Mouse (Mus musculus): ENCODE measurements around the gene Fbxo47. TPM values are rescaled to one million over a fixed set of nuclear protein-coding genes. Genes with fewer than 3 reads are reported as not detected.

Fbxo47 gene
- total RNA-seq, 2 experiments from 2014 or later: 0.17 to 0.37 TPM

GRCm38 (mm10) chr11:97816916-97817315, 67.0 kb downstream of the Fbxo47 start:
- DNase-seq: no peak
- intact Hi-C loops (cut with DNase I): no loop called here

DNA sequence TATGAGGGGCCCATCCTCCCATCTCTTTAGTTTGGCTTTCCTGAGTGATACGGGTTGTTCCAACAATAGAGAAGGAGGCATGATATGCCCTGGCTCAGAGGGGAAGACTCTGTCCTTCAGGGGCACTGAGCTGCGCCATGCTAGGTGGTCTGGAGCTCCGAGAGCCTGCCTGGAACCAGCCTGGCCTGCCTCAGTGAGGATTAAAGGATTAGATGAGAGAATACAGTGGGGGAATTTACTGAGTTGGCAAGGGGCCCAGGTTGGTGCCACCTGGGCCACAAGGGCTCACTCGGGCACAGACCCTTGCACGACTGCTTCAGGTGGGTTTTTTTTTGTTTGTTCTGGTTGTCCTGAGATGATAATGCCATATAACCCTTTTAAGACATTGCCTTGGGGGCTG, 67.8 kb downstream of the Fbxo47 start:
- intact Hi-C loops (cut with DNase I): no loop called here
- no peak for DNase-seq

- intact Hi-C loops (cut with DNase I): no loop called here
- DNase-seq: no peak
These were observed 68.2 kb downstream of the Fbxo47 start for GRCm38 (mm10) chr11:97815736-97816135.

- no peak for DNase-seq
- intact Hi-C loops (cut with DNase I): no loop called here
These were observed 70.0 kb downstream of the Fbxo47 start for GRCm38 (mm10) chr11:97813746-97814515.

DNA sequence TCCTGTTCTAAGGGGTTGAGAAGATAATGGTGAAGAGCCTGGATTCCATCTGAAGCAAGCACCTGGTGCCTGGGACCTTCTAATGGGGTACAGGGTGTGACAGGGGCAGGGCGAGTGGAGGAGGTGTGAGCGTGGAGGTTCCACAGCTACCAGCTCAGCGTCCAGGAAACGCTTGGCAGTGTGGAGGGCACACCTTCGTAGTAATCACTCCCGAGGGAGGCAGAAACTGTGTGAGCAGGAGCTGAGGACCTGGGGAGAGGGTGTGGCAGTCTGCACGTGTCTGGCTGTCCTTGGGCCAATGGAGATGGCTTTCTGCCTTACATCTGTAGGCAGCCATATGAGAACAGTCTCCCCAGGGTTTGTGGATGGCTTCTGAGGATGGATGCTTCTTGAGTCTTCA, 70.9 kb downstream of the Fbxo47 start:
- intact Hi-C loops (cut with DNase I): no loop called here
- DNase-seq: no peak

DNA sequence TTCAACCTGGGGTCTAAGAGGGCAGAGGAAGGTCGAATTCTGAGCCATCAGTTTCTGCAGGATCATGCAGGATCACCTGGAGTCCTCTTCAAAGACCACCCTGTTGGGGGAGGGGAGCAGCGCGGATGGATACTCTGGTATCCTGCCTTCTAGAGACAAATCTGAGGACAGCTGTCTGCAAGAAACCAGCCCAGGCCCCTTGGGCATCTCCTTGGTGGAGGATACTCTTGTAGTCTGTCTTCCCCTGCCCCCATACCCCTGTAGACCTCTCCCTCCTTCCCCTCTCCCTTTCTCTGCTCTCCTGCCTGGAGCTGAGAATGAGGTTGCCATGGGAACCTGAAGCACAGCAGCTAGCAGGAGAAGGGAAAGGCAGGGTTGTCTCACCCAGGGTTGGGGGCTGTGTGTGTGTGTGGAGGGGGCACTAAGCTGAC, 71.4 kb downstream of the Fbxo47 start:
- DNase-seq: no peak
- intact Hi-C loops (cut with DNase I): no loop called here

DNA sequence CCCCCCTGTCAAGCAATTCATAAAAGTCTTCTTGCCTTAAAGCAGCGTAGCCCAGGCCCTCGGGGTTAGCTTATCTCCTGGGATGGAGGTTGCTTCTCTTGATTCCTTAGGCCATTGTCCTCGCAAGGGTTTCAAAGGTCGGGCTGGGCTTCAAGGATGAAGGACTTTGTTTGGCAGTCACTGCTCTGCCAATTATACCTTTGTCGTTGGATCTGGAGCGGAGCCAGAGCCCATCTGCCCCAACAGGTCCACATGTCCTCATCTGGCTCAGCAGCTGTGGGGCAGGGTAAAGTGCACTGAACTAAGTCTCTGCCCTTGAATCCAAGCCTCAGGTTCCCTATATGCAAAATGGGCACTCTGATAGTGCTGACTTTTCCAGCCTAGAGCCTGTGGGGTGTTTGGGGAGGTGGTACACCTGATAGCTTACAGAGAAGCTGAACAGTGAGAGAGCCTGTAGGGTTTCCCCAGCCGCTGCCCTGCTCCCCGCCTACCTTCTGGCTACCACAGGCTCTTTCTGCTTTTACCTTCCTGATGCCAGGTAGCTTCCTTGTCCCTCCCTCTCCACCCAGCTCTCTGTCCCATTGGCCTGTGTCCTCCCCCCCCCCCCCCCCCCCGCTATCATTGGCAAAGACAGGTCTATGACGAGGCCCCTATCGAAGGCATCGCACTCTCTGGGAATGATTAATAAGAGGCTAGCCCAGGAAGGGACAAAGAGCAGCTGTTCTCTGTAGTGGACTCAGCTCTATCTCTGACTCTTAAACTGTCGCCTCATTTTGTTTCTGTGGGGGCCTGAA, 72.2 kb downstream of the Fbxo47 start:
- DNase-seq: no peak
- intact Hi-C loops (cut with DNase I): no loop called here

GRCm38 (mm10) chr11:97810970-97811369, 73.0 kb downstream of the Fbxo47 start:
- no peak for DNase-seq
- intact Hi-C loops (cut with DNase I): no loop called here

- intact Hi-C loops (cut with DNase I): no loop called here
- DNase-seq: no peak
These were observed 73.6 kb downstream of the Fbxo47 start for GRCm38 (mm10) chr11:97810356-97810755.

- intact Hi-C loops (cut with DNase I): no loop called here
- no peak for DNase-seq
These were observed 74.5 kb downstream of the Fbxo47 start for GRCm38 (mm10) chr11:97809235-97810121.

DNA sequence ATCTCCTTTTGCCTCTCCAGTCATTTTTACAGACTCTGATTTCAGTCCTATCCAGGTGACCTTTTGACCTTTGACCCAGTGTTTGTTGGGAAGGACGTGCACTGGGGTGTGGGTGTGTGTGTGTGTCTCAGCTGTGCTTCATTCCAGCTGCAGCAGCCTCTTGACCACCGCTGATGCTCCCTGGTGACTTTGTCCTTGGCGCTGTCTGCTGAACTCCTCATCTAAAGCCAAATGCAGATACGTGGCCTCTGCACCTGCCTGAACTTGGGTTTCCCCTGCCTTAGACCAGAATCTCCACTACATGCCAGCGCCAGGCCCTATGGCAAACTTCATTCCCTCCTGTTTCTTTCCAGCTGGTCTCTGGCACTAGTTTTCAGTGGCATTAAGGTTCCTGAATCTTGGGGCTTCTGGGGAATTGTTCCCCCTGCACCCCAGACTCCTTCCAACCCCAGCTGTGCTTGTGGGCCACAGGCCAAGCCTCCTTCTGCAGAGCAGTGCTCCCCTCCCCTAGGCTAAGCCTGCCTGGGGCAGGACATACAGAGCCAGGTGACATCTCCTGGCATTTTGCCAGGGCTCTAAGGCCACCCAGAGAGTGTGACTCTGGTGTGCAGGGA, 75.2 kb downstream of the Fbxo47 start:
- peak; percentile 36 to 59 for DNase-seq
- intact Hi-C loops (cut with DNase I): no loop called here

DNA sequence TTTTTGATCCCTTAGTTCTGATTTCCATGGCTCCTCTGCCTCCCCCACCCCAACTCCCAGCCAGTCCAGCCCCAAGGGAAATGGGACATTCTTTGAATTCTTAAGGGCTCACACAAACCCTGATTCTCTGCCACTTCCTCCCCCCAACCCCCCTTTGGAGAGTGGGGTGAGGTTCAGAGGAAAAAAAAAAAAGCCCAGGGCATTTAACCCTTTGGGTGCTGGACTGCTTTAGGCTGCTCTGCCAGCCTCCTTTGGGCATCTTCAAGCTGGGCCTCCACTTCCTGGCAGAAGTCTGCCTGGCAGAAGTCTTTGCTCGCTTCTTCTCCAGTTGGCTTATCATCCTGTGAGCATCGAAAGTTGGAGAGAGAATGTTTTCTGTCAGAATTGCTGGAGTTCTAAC, 75.9 kb downstream of the Fbxo47 start:
- peak; percentile 44 to 67 for DNase-seq
- intact Hi-C loops (cut with DNase I): no loop called here

GRCm38 (mm10) chr11:97807626-97808025, 76.3 kb downstream of the Fbxo47 start:
- intact Hi-C loops (cut with DNase I): no loop called here
- DNase-seq: peak; percentile 33 to 52

DNA sequence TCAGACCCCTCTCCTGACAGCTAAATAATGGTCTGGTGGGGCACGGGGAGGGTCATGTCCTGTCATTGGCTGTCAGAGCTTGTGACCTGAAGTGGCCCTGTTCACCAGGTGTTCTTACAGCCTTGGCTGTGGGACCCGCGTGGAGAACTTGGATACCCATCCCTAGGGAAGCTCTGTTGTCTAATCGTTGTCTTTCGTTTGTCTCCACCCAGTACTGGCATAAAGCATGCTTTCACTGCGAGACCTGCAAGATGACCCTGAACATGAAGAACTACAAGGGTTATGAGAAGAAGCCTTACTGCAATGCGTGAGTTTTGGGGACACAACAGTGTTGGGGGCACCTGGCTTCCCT, 77.4 kb downstream of the Fbxo47 start:
- DNase-seq: no peak
- intact Hi-C loops (cut with DNase I): no loop called here

DNA sequence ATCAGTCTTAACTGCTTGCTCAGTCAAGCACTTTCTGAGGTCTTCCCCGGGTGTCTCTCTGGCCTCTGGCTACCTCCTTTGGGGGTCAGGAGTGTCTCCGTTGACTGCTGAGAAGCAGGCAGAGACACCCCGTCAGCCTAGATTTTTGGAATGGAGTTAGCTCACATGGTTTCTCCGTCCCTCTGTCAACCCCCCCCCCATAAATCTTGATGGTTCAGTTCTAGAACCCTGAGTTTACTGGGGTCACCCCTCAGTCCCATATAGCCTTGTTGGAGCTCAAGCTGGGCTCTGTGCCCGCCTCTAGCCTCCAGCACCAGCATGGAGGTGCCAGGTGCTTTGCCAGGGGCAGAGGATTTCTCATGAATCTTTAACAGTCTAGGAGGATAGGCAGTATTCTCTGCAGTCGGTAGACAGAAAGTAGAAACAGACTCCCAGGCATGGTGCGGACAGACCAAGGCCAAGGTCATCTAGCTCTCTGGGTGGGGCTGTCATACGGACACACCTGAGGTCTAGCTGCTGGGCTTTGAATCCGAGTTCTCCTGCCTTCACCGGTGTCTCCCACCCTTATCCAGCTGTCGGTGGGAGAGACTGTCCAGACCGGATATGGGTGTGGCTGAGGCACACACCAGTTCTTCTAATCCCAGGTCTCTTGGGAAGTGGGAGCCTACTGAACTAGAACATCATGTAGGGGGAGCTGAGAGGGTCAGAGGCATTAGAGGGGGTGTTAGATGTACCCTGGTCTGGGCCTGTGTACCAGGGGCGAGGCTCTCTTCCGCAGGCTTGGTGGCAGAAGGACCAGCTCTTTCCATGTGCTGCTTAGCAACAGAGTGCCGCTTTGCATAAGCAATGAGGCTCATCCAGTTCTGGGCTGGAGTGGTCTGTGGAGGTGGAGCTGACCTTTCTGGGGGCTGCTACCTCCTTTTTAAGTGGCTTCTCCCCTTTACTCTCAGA, 78.0 kb downstream of the Fbxo47 start:
- peak; percentile 39 to 54 for DNase-seq
- intact Hi-C loops (cut with DNase I): no loop called here

DNA sequence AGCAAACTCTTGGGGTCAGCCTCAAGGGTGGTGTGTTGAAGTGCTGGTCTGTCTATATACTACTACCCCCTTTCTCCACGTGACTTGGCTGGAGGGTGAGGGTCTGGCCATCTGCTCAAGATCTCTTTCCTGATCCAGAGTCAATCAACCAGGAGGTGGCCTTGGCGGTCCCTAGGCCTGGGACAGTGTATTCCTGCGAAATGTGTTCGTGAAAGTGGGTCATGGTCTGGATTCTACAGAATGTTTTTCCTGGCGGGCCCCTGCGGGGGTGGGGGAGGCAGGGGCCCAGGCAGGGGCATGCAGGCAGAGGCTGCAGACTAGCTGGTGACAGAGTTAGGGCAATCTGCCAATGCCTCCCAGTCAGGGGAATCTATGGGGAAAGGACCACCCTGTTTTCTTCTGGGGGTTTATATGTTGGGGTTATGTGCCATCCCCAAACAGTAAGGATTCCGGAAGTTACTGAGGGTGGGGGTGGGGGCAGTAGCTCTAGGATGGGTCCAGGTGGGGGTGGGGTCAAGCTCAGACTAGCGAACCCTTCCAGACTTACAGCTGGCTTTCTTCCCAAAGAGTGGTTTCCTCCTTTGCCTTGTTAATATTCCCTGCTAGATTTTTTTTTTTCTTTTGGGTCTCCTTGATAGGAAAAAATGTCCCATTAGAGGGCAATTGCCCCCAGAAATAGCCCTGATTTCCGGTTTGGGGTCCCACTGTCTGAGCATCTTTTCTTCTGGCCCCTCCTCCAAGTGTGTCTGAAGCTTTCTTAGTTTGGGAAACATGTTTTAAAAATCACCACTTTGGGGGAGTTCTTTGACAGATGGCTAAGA, 78.9 kb downstream of the Fbxo47 start:
- DNase-seq: peak; percentile 34 to 51
- intact Hi-C loops (cut with DNase I): no loop called here

GRCm38 (mm10) chr11:97803847-97804246, 80.1 kb downstream of the Fbxo47 start:
- intact Hi-C loops (cut with DNase I): no loop called here
- no peak for DNase-seq

Measured in heart, postnatal 14 days (tissue).